Mouse (Mus musculus): ENCODE results near the gene Gm884.
A peak's percentile ranks its signal among the peaks of the same experiment; 100 is the strongest.

Gene Gm884

GRCm38 (mm10) chr11:103621040-103621439, at the start of gene Gm884:
Gm884 (minus strand) TSS chr11:103621140.
- no peak for DNase-seq

DNA sequence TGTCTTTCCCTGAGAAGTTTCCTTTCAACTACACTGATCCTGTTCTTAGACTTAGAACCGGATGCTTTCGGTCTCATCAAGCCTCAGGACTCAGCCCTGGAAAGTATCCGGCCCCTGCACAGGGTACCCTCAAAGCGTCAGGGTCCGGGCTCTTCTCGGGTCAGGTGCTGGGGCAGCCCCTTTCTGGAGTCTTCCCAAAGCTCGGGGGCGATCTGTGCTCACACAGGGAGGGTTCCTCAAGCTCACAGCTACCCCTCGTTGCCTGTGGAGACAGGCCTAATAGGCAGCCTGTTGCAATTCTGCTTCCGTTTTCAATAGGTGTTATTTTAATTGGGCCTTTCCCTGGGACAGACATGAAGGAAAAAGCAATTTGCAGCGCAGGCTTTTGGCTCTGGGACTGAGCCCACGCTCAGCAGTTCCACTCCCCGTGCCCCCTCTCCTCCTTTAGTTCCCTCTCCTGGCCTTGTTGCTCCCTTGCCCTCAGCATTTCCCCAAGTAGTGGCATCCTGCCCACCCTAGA, 46.0 kb upstream of the Gm884 start:
- no peak for DNase-seq

- no peak for DNase-seq
These were observed 45.4 kb upstream of the Gm884 start for GRCm38 (mm10) chr11:103666181-103666906.

DNA sequence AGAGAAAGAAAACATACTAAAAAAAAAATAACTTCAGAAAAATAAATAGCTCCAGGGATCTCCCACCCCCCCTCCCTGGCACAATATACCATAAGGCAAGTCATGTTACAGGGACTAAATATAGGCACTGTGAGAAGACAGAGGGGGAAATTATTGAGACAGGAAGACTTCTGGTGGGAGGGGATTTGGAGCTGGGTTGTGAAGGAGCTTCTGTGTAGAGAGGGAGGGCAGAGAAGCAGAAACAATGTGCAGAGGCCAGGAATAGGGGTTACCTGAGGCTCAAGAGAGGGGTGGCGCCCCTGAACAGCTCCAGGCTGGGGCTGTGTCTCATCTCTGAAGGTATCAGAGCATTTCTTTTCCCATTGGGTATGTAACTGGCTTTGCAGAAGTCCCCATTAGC, 44.8 kb upstream of the Gm884 start:
- DNase-seq = no peak

DNA sequence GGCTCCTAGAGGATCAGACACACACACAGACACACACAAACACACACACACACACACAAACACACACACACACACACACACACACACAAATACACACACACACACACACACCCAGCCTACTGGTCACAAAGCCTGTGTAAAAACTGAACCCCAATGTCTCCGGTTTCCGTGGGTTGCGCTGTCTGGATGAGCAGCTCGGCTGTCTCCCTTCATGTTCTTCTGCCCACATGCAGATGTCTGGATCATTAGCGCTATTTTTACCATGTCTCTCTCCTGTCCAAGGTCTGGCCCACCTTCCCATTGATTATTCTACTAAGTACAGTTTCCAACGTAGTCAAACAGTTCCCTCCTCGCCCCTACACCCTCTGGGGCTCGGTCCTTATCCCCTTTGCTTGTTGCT, 42.2 kb upstream of the Gm884 start:
- no peak for DNase-seq

DNA sequence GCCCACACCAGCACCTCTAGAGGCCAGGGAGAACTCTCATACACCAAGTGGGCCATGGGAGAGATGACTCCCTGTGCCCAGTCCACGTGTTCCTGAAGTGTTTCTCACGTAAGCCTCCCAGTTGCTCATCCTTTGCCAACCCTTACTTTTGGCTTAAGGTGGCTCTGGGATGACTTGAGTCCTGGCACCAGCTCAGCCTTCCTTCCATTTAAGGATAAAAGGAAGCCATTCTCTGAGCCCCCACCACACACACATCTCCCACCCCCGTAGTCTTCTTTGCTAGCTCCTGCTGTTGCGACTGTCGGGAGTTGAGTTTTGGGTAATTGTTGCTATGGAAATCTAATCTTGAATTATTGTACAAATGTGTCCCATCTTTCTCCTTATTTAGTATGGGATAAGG, 41.6 kb upstream of the Gm884 start:
- no peak for DNase-seq

DNA sequence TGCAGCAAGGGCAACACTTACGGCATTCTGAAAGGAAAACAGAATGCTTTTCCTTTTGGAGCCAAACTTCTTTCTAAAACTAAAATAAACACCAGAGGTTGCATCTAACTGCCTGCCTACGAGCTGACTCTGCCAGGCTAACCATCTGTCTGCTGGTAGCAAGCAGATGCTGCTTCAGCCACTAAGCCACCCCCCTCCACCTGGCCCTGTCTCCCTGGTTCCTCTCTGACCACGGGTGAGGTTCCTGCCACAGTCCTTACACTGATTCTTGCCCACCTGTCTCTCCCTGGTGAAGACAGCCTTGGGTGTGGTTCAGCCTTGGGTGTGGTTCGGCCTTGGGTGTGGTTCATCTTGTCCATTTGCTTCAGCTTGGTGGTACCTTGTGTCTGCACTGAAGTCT, 40.9 kb upstream of the Gm884 start:
- no peak for DNase-seq

- no peak for DNase-seq
These were observed 37.2 kb upstream of the Gm884 start for GRCm38 (mm10) chr11:103658189-103658588.

GRCm38 (mm10) chr11:103656520-103656919, 35.6 kb upstream of the Gm884 start:
- peak; percentile 84 for DNase-seq

DNA sequence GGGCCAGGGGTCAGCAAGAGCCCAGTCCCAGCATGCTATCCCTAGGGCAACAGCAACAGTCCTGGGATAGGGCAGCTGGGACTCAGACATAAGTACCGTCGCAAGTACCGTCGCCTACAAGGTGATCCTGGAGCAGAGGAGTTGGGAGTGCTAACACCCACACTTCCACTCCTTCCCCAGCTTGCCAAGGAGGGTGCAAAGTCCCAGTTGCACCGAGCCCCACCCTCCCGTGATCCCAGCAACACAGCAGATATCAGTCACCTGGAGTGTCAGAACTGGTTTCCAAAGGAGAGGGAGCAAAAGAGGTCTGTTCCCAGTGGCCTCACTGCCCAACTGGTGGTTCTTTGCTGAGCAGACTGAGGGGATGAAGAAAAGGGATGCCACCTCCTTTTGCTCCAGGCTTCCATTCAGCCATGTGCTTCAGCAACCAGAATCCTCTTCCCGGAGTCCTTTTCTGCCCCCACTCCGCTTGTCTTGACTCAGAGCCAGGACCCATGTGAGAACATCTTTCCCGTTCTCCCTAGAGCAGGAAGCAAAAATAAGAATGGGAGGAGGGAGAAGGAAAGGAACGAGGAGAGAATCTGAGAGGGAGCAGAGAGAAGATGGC, 32.5 kb upstream of the Gm884 start:
- DNase-seq = no peak

DNA sequence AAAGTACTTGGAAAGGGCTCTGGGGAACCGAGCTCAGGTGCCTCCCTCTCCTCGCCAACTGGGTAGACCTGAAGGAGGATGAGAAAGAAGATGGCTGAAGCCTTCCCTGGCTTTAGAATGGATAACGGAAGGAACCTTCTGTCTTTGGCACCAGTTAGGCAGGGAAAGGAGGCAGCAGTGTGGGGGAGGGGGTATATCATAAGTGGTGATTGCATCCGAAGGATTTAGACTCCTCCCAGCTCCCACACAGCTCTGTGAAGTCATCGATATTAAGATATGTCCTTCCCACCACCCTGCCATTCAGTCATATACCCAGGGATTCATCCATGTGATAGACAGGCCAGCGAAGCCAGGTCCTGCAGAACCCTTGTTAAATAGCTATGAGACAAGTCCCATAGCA, 30.5 kb upstream of the Gm884 start:
- DNase-seq = no peak

GRCm38 (mm10) chr11:103649983-103650493, 29.1 kb upstream of the Gm884 start:
- DNase-seq = no peak

GRCm38 (mm10) chr11:103649301-103649982, 28.5 kb upstream of the Gm884 start, which contains the start of gene Rprml:
Rprml (plus strand) TSS chr11:103649570.
- peak; percentile 18 for DNase-seq

GRCm38 (mm10) chr11:103648656-103649055, 27.7 kb upstream of the Gm884 start:
- no peak for DNase-seq

- peak; percentile 38 for DNase-seq
These were observed 27.1 kb upstream of the Gm884 start for GRCm38 (mm10) chr11:103647921-103648620.

GRCm38 (mm10) chr11:103646301-103646700, 25.4 kb upstream of the Gm884 start:
- DNase-seq = no peak

- DNase-seq = no peak
These were observed 24.8 kb upstream of the Gm884 start for GRCm38 (mm10) chr11:103645731-103646130.

GRCm38 (mm10) chr11:103643211-103643610, 22.3 kb upstream of the Gm884 start:
- DNase-seq = no peak

DNA sequence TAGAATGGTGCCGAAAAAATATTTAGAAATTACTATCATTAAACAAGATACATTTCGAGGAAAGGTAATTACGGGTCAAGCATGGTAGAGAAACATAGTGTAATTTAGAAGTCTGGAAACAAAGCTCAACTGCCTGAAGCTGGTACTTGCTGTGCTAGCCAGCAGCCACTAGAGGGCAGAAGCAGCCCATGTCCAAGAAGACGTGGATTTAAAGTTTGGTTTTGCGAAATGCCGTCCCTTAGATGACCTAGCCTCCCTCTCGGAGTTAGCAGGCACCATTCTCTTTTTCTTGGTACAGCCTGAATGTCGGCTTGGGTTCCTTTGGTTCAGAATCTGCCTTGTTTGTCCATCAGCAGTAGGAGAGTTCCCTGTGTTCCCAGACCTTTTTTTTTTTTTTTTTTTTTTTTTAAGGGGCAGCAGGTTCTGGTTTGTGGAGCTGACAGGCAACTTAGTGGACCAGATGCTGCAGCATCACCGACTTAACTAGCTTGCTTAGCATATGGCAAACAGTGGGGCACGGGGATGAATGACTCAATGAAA, 18.5 kb upstream of the Gm884 start:
- DNase-seq = peak; percentile 76

DNA sequence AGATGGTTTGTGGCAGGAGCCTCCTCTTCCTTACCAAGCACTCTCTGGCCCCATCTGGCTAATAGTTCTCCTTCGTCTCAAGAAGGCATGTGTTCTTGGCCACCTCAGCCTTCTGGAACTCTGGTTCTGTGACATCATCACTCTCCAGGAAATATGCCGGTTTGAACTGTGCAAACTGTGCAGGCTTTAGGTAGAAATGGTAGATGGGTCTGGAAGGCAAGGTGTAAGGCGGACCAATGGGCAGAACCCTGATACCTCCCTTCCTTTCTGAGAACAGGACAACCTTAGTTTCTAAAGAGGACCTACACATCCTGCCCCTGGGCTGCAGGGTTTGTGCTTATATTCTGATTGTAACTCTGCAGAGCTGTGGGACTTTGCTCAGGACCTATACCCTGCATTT, 17.9 kb upstream of the Gm884 start, which contains the start of gene Lyzl6:
Gene Lyzl6, minus strand, starts transcription at position 101 of the 400 bp plus-strand sequence.
- no peak for DNase-seq

DNA sequence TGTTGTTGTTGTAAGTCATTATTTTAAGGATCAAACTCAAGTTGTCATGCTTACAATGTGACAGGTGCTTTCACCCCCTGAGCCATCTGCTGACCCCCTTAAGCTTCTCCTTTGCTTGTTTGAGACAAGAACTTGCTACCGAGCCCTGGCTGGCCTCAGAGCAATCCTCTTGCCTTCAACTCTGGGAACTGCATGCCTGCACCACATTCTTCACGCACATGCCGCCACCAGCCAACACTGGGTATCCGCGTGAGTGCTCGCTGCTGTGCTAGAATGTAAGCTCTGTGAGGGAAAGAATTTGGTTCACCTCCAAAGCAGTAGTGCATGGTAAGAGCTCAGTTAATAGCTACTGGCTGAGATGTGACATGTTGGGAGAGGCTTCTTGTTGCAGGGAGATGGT, 15.3 kb upstream of the Gm884 start:
- no peak for DNase-seq

DNA sequence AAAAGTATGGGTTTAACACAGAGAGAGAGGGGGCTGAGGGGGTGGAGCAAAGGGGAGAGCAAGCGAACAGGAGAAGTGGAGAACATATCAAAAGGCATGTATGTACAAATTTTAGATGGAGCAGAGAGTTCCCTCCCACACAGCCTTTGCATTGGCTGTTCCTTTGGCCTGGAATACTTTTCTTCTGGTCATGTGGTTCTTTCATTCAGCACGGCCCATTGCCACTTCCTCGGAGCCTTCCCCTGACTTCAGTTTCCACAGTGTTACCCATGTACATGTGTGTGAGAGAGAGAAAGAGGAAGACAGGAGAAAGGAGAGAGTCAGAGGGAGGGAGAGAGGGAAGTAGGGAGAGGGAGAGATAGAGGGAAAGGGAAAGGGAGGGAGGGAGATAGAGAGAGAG, 14.5 kb upstream of the Gm884 start:
- DNase-seq = no peak

GRCm38 (mm10) chr11:103634806-103635205, 13.9 kb upstream of the Gm884 start:
- DNase-seq = no peak
